Mouse (Mus musculus): ENCODE data around the gene Nexn.

GRCm38 (mm10) chr3:152308485-152309249 lies 42.5 kb upstream of the Nexn start:
- TF ChIP-seq EP300 (IDR thresholded peaks at IDR 0.05; ENCODE audit: low read depth) = peak; percentile 73
- TF ChIP-seq CTCF (IDR thresholded peaks at IDR 0.05; ENCODE audit: low read depth) = no peak

Data from heart, postnatal 0 days (tissue).